Mouse (Mus musculus): ENCODE measurements around the gene Btbd8. TPM values are rescaled to one million over a fixed set of nuclear protein-coding genes. Genes with fewer than 3 reads are reported as not detected.
A peak's percentile ranks its signal among the peaks of the same experiment; 100 is the strongest.

The Btbd8 gene
- polyA plus RNA-seq (2015; fragmentation: Nextera tagmentation; extraction: Ambion mirVana) = 2.8 and 3.7 TPM in 2 replicates

GRCm38 (mm10) chr5:107437464-107438281, at the start of gene Btbd8:
Btbd8 (plus strand) TSS chr5:107437997.
- Histone ChIP-seq H3K9me3 (no peaks in the 10 kb centered on the region), H3K36me3 (no peaks in the 10 kb centered on the region), H3K27ac (replicated peaks) (peak within 1 kb of the TSS; percentile 87), H3K4me3 (peak within 1 kb of the TSS; percentile 93), H3K27me3 (replicated peaks) (0 out of 2 replicates have a peak, but pooled peaks cover 11% of the 10 kb centered on the region), H3K4me1 (peaks cover 12% of the 10 kb centered on the region), H3K4me2 (peak within 1 kb of the TSS; percentile 80), H3K9ac (peak within 1 kb of the TSS; percentile 98)
- WGBS = 0% methylated on average over 44 of the region's 51 CpGs
- peak; percentile 93 for ATAC-seq (ENCODE audit: extremely low read depth, insufficient number of reproducible peaks, low FRiP score, low TSS enrichment)

GRCm38 (mm10) chr5:107389373-107389772, 48.4 kb upstream of the Btbd8 start:
- 90% methylated on average over 2 of the region's 2 CpGs for WGBS

GRCm38 (mm10) chr5:107394437-107394836, 43.4 kb upstream of the Btbd8 start:
- 57% methylated on average over 2 of the region's 2 CpGs for WGBS
- H3K9me3 ChIP-seq = no peaks in the 10 kb centered on the region

More at GRCm38 (mm10) chr5:107389373-107389772, 48.4 kb upstream of the Btbd8 start:
- H3K27ac ChIP-seq (replicated peaks) = no peak overlapping the region
- H3K4me2 ChIP-seq = no peak overlapping the region
- no peaks in the 10 kb centered on the region for H3K4me1 ChIP-seq
- no peak overlapping the region for H3K4me3 ChIP-seq
- H3K9ac ChIP-seq = no peak overlapping the region
- no peaks in the 10 kb centered on the region for H3K36me3 ChIP-seq
- H3K27me3 ChIP-seq (replicated peaks) = no peaks in the 10 kb centered on the region
- H3K9me3 ChIP-seq = no peaks in the 10 kb centered on the region
- ATAC-seq (ENCODE audit: extremely low read depth, insufficient number of reproducible peaks, low FRiP score, low TSS enrichment) = no peak

GRCm38 (mm10) chr5:107402436-107402835, 35.4 kb upstream of the Btbd8 start, which contains the start of gene Ephx4:
Ephx4 (plus strand) TSS chr5:107402736.
- Histone ChIP-seq H3K4me1 (peaks cover 12% of the 10 kb centered on the region), H3K36me3 (no peaks in the 10 kb centered on the region), H3K4me3 (peak within 1 kb of the TSS; percentile 67), H3K9ac (peak within 1 kb of the TSS; percentile 70), H3K27me3 (replicated peaks) (peaks cover 47% of the 10 kb centered on the region), H3K27ac (replicated peaks) (no peak within 1 kb of the TSS), H3K4me2 (peak within 1 kb of the TSS; percentile 98), H3K9me3 (no peaks in the 10 kb centered on the region)
- 22% methylated on average over 5 of the region's 5 CpGs for WGBS
- ATAC-seq (ENCODE audit: extremely low read depth, insufficient number of reproducible peaks, low FRiP score, low TSS enrichment) = no peak

More at GRCm38 (mm10) chr5:107394437-107394836, 43.4 kb upstream of the Btbd8 start:
- H3K27ac ChIP-seq (replicated peaks) = no peak overlapping the region
- no peaks in the 10 kb centered on the region for H3K4me1 ChIP-seq
- no peak for ATAC-seq (ENCODE audit: extremely low read depth, insufficient number of reproducible peaks, low FRiP score, low TSS enrichment)
- no peaks in the 10 kb centered on the region for H3K27me3 ChIP-seq (replicated peaks)
- H3K4me2 ChIP-seq = no peak overlapping the region
- H3K4me3 ChIP-seq = no peak overlapping the region
- no peaks in the 10 kb centered on the region for H3K36me3 ChIP-seq
- H3K9ac ChIP-seq = no peak overlapping the region

GRCm38 (mm10) chr5:107403011-107403946, 34.5 kb upstream of the Btbd8 start:
- peak; percentile 37 for ATAC-seq (ENCODE audit: extremely low read depth, insufficient number of reproducible peaks, low FRiP score, low TSS enrichment)
- no peak overlapping the region for H3K27ac ChIP-seq (replicated peaks)
- H3K4me3 ChIP-seq = peak overlapping the region; percentile 67
- H3K9me3 ChIP-seq = no peaks in the 10 kb centered on the region
- no peaks in the 10 kb centered on the region for H3K36me3 ChIP-seq
- peaks cover 47% of the 10 kb centered on the region for H3K27me3 ChIP-seq (replicated peaks)
- H3K4me1 ChIP-seq = peaks cover 12% of the 10 kb centered on the region
- H3K9ac ChIP-seq = peak overlapping the region; percentile 70
- WGBS = under 1% methylated on average over 66 of the region's 80 CpGs
- peak overlapping the region; percentile 98 for H3K4me2 ChIP-seq

- peak overlapping the region; percentile 70 for H3K9ac ChIP-seq
- no peaks in the 10 kb centered on the region for H3K36me3 ChIP-seq
- 29% methylated on average over 12 of the region's 12 CpGs for WGBS
- ATAC-seq (ENCODE audit: extremely low read depth, insufficient number of reproducible peaks, low FRiP score, low TSS enrichment) = no peak
- no peaks in the 10 kb centered on the region for H3K9me3 ChIP-seq
- H3K27me3 ChIP-seq (replicated peaks) = peaks cover 47% of the 10 kb centered on the region
- H3K4me2 ChIP-seq = peak overlapping the region; percentile 98
- H3K4me1 ChIP-seq = peaks cover 12% of the 10 kb centered on the region
- H3K27ac ChIP-seq (replicated peaks) = no peak overlapping the region
- peak overlapping the region; percentile 67 for H3K4me3 ChIP-seq
These were observed 33.7 kb upstream of the Btbd8 start for GRCm38 (mm10) chr5:107403947-107404684.

GRCm38 (mm10) chr5:107405361-107405760, 32.4 kb upstream of the Btbd8 start:
- WGBS = 62% methylated on average over 4 of the region's 4 CpGs
- Histone ChIP-seq H3K4me3 (no peak overlapping the region), H3K4me1 (peaks cover 12% of the 10 kb centered on the region), H3K9ac (no peak overlapping the region), H3K9me3 (no peaks in the 10 kb centered on the region), H3K27ac (replicated peaks) (no peak overlapping the region), H3K4me2 (no peak overlapping the region), H3K36me3 (no peaks in the 10 kb centered on the region), H3K27me3 (replicated peaks) (peaks cover 47% of the 10 kb centered on the region)
- no peak for ATAC-seq (ENCODE audit: extremely low read depth, insufficient number of reproducible peaks, low FRiP score, low TSS enrichment)

- Histone ChIP-seq H3K4me2 (no peak overlapping the region), H3K27ac (replicated peaks) (no peak overlapping the region), H3K9ac (no peak overlapping the region), H3K4me3 (no peak overlapping the region), H3K4me1 (no peaks in the 10 kb centered on the region), H3K9me3 (no peaks in the 10 kb centered on the region), H3K36me3 (no peaks in the 10 kb centered on the region), H3K27me3 (replicated peaks) (peaks cover 8% of the 10 kb centered on the region)
- ATAC-seq (ENCODE audit: extremely low read depth, insufficient number of reproducible peaks, low FRiP score, low TSS enrichment) = no peak
- 80% methylated on average over 1 of the region's 1 CpGs for WGBS
These were observed 27.5 kb upstream of the Btbd8 start for GRCm38 (mm10) chr5:107410305-107410704.

GRCm38 (mm10) chr5:107411326-107411725, 26.5 kb upstream of the Btbd8 start:
- no peak overlapping the region for H3K9ac ChIP-seq
- no peak overlapping the region for H3K4me2 ChIP-seq
- no peak for ATAC-seq (ENCODE audit: extremely low read depth, insufficient number of reproducible peaks, low FRiP score, low TSS enrichment)
- H3K9me3 ChIP-seq = no peaks in the 10 kb centered on the region
- WGBS = 56% methylated on average over 4 of the region's 4 CpGs
- H3K27ac ChIP-seq (replicated peaks) = no peak overlapping the region
- no peaks in the 10 kb centered on the region for H3K4me1 ChIP-seq
- 0 out of 2 replicates have a peak, but pooled peaks cover 4% of the 10 kb centered on the region for H3K27me3 ChIP-seq (replicated peaks)
- no peaks in the 10 kb centered on the region for H3K36me3 ChIP-seq
- H3K4me3 ChIP-seq = no peak overlapping the region

- H3K4me2 ChIP-seq = no peak overlapping the region
- no peaks in the 10 kb centered on the region for H3K4me1 ChIP-seq
- no peaks in the 10 kb centered on the region for H3K36me3 ChIP-seq
- H3K27ac ChIP-seq (replicated peaks) = no peak overlapping the region
- 73% methylated on average over 2 of the region's 2 CpGs for WGBS
- H3K4me3 ChIP-seq = no peak overlapping the region
- ATAC-seq (ENCODE audit: extremely low read depth, insufficient number of reproducible peaks, low FRiP score, low TSS enrichment) = no peak
- H3K27me3 ChIP-seq (replicated peaks) = no peaks in the 10 kb centered on the region
- no peak overlapping the region for H3K9ac ChIP-seq
- H3K9me3 ChIP-seq = no peaks in the 10 kb centered on the region
These were observed 25.5 kb upstream of the Btbd8 start for GRCm38 (mm10) chr5:107412285-107412684.

Measured in heart, embryonic 13.5 days (tissue).